Mouse (Mus musculus) right cerebral cortex, postnatal 4 days (tissue): ENCODE measurements around the gene Prkar1b.

Experiments used
- DNase-seq: peaks from one replicate; pipeline ENCODE4 v3.0.0-alpha.2; 2022

Prkar1b gene

GRCm38 (mm10) chr5:139145726-139146125 is 4.1 kb downstream of the Prkar1b start:
- DNase-seq, result no peak

GRCm38 (mm10) chr5:139143890-139144289 is 5.9 kb downstream of the Prkar1b start:
- no peak for DNase-seq

GRCm38 (mm10) chr5:139141326-139141725 is 8.5 kb downstream of the Prkar1b start:
- peak; percentile 51 for DNase-seq

- no peak for DNase-seq
These were observed 9.2 kb downstream of the Prkar1b start for GRCm38 (mm10) chr5:139140589-139140988.

GRCm38 (mm10) chr5:139138926-139139472 is 10.8 kb downstream of the Prkar1b start:
- DNase-seq, result no peak

GRCm38 (mm10) chr5:139138261-139138925 is 11.4 kb downstream of the Prkar1b start:
- DNase-seq, result peak; percentile 64

- no peak for DNase-seq
These were observed 12.6 kb downstream of the Prkar1b start for GRCm38 (mm10) chr5:139137176-139137575.

GRCm38 (mm10) chr5:139136341-139136740 is 13.5 kb downstream of the Prkar1b start:
- no peak for DNase-seq

GRCm38 (mm10) chr5:139134501-139134900 is 15.3 kb downstream of the Prkar1b start:
- DNase-seq, result no peak

GRCm38 (mm10) chr5:139130351-139130750 is 19.4 kb downstream of the Prkar1b start:
- DNase-seq, result no peak

GRCm38 (mm10) chr5:139129572-139130151 is 20.1 kb downstream of the Prkar1b start:
- peak; percentile 58 for DNase-seq

- peak; percentile 34 for DNase-seq
These were observed 20.7 kb downstream of the Prkar1b start for GRCm38 (mm10) chr5:139129078-139129477.

GRCm38 (mm10) chr5:139128476-139129065 is 21.2 kb downstream of the Prkar1b start:
- DNase-seq, result no peak

- no peak for DNase-seq
These were observed 24.1 kb downstream of the Prkar1b start for GRCm38 (mm10) chr5:139125717-139126116.

GRCm38 (mm10) chr5:139118961-139119276 is 30.9 kb downstream of the Prkar1b start:
- no peak for DNase-seq

- DNase-seq, result no peak
These were observed 31.5 kb downstream of the Prkar1b start for GRCm38 (mm10) chr5:139118139-139118960.

- no peak for DNase-seq
These were observed 34.3 kb downstream of the Prkar1b start for GRCm38 (mm10) chr5:139115507-139115906.

- no peak for DNase-seq
These were observed 34.9 kb downstream of the Prkar1b start for GRCm38 (mm10) chr5:139114876-139115275.

GRCm38 (mm10) chr5:139112418-139112817 is 37.4 kb downstream of the Prkar1b start:
- no peak for DNase-seq

GRCm38 (mm10) chr5:139111991-139112390 is 37.8 kb downstream of the Prkar1b start:
- peak; percentile 23 for DNase-seq

GRCm38 (mm10) chr5:139110140-139110855 is 39.5 kb downstream of the Prkar1b start:
- no peak for DNase-seq

- no peak for DNase-seq
These were observed 42.0 kb downstream of the Prkar1b start for GRCm38 (mm10) chr5:139107815-139108214.

- DNase-seq, result no peak
These were observed 48.0 kb downstream of the Prkar1b start for GRCm38 (mm10) chr5:139101783-139102182.
